Mouse (Mus musculus): ENCODE data around the gene Irs2.

DNA sequence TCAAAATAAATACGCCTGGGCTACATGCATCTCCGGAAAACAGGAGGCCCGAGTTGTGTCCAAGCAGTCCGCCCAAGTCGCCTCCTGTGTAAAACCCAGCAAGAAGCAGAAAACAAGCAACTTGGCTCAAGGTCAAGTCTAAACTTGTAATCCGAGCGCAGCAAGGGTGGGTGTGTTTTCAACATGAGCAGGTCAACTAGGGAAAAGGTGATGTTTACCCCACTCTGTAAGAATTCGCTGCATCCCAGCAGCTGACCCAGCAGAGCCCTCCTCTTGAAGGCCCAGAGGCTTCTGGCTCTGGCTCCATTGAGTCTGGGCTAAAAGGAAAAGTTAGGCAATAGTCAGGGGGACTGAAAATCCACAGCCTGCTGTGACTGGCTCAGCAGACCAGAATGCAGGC is 73.0 kb downstream of the Irs2 start:
- TF ChIP-seq MYOD1 (IDR thresholded peaks at IDR 0.05; ENCODE audit: control insufficient read depth, insufficient read length, low read depth) (no peak), CTCF (IDR thresholded peaks at IDR 0.05; ENCODE audit: control insufficient read depth, insufficient read depth, insufficient read length) (no peak), USF1 (IDR thresholded peaks at IDR 0.05; ENCODE audit: low read depth) (no peak), CEBPB (IDR thresholded peaks at IDR 0.05; ENCODE audit: low read depth) (no peak), MYOG (IDR thresholded peaks at IDR 0.05; ENCODE audit: control insufficient read depth, extremely low read depth, insufficient read length) (no peak), MAX (IDR thresholded peaks at IDR 0.05) (no peak), FOSL1 (IDR thresholded peaks at IDR 0.05; ENCODE audit: insufficient read depth, low read length, poor library complexity, severe bottlenecking) (no peak)
